Mouse (Mus musculus) heart, adult 18-20 months (tissue): Measurements from ENCODE around the gene Zfp316. TPM values are rescaled to one million over a fixed set of nuclear protein-coding genes. Genes with fewer than 3 reads are reported as not detected.

Experiments
- DNase-seq, 2 experiments: peaks; one replicate each; pipeline ENCODE4 v3.0.0; 2021 to 2022; ENCODE audit warnings: mixed read lengths in 1 of 2
- total RNA-seq, 2 experiments: library from RNA; stranded (reverse); gene quantifications; 2 replicates each; pipeline ENCODE4 v1.2.3; 2021

The Zfp316 gene
- total RNA-seq, 2 experiments from 2014 or later = 5.5 to 5.7 TPM

DNA sequence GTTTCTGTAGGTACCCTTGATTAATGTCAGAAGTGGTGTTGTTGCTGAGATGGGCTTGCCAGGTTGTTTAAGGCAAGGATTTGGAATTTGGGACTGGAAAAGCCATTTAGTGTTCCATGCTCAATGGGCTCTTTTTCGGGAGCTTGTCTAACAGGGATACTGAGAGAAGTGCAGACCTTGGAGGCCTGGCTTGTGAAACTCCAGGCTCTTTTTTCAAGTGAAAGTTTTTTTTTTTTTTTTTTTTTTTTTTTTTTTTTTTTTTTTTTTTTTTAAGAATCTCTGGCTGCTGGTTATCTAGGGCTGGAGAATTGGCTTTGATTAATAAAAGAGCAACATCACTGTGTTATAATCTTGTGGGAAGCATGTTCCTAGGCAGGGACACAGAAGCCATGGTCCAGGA is 47.5 kb downstream of the Zfp316 start:
- DNase-seq = no peak

DNA sequence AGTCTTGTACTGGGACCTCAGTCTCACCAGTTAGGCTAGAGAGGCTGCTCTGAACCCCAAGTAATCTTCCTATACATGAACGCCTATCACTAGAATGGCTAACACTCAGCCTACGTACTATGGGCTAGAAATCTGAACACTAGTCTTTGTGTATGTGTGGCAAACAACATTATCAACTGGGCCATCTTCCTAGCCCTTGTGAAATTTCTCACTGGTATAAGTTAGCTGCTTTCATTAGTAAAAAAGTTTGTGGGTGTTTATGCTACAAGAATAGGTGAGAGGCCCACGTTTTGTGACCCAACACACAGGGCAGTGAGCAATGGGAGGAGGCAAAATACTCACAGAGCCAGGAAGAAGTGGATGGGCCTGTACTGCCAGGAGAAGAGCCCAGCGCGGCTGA is 48.8 kb downstream of the Zfp316 start:
- DNase-seq = no peak

GRCm38 (mm10) chr5:143213832-143214231 is 56.0 kb downstream of the Zfp316 start:
- no peak for DNase-seq

DNA sequence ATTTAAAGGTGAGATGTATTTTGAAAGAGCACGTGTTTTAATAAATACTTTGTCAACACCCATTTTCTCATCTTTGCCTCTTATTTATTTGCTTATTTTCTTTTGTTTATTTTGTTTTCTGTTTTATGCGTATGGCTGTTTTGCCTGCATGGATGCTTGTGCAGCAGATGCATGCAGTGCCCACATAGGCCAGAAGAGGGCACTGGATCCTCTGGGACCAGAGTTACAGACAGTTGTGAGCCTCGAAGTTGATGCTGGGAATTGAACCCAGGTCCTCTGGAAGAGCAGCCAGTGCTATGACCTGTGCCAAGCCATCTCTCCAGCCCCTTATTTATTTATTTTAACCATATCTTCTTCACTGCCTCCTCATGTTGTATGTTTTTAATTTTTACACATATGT is 64.8 kb downstream of the Zfp316 start:
- DNase-seq = no peak

Other genes starting within 250 kb of the Zfp316 start
- gene Rnf216, start 157.0 kb downstream of the Zfp316 start, total RNA-seq = 10 to 100 TPM; 23.3 to 25.7 TPM
- gene Olfr718-ps1, start 122.4 kb downstream of the Zfp316 start, total RNA-seq = not detected
- 1 to 10 TPM; 3.5 to 4.6 TPM for gene Rbak, start 89.2 kb downstream of the Zfp316 start, total RNA-seq
- gene Spdye4b, start 89.0 kb downstream of the Zfp316 start, total RNA-seq = not detected
- gene Spdye4a, start 43.1 kb downstream of the Zfp316 start, total RNA-seq = not detected
- gene Zfp12, start 34.9 kb downstream of the Zfp316 start, total RNA-seq = 1 to 10 TPM; 8.3 to 9.6 TPM
- under 1 TPM in 1 of 2 experiments, not detected in 1; 0.13 TPM for gene Zfp853, start 23.6 kb upstream of the Zfp316 start, total RNA-seq
- 10 to 100 TPM; 15.1 to 18.2 TPM for gene E130309D02Rik, start 45.3 kb upstream of the Zfp316 start, total RNA-seq
- 10 to 100 TPM; 25.1 to 26.3 TPM for gene Zdhhc4, start 59.2 kb upstream of the Zfp316 start, total RNA-seq
- not detected for gene Grid2ip, start 87.3 kb upstream of the Zfp316 start, total RNA-seq
- 10 to 100 TPM; 48.7 to 49.0 TPM for gene Kdelr2, start 133.8 kb upstream of the Zfp316 start, total RNA-seq
- gene Daglb, start 194.6 kb upstream of the Zfp316 start, total RNA-seq = 1 to 10 TPM; 8.1 to 9.6 TPM